Mouse (Mus musculus) cerebellum, adult 2 months (tissue): ENCODE results near the gene Bcas1.

Source experiments
- CTCF ChIP-seq: fragments of 200-500 bp; IDR thresholded peaks from 2 replicates; pipeline ENCODE4 v1.5.1; 2011; ENCODE audit warnings: low read depth, mild to moderate bottlenecking, control low read depth, low read length, moderate library complexity, borderline replicate concordance; ENCODE audit not compliant: insufficient read depth
- POLR2A ChIP-seq: fragments of 200-500 bp; IDR thresholded peaks from 2 replicates; pipeline ENCODE4 v1.6.1; 2011; ENCODE audit warnings: low read length, control low read depth, borderline replicate concordance; ENCODE audit not compliant: insufficient read depth

DNA sequence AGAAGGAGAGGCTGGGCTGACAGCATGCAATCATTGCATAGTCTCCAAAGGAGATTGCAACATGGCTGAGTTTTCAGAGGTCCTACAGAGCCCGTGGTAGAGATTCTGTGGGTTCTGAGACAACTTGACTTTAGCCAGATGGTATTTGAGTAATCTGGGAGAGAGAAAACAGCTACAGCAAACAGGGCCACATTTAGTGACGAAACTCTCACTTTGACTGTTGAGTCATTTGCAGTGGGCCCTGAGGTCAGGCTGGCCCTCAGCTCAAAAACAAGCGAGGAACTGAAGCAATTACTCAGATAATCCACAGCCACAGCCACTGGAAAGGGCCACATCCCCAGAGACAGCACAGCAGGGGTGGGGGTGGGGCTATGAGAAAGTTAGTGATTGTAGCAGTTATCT, 105.6 kb downstream of the Bcas1 start:
- no peak for TF ChIP-seq CTCF
- TF ChIP-seq POLR2A, result no peak
